Mouse (Mus musculus) E14TG2a.4 (cell line): ENCODE measurements at regions not wholly inside any gene's neighbourhood (a gene's known extent, or its start where the extent isn't known, plus 50 kb on each side); places are given as distances from the start of the nearest gene placed in this dataset.
"Not testable (repeated sequence)": the region's sequence is repeated elsewhere in the genome, so short reads cannot be mapped to it uniquely, and the experiment has no call there.

Experiments used
- H3K27me3 ChIP-seq: 2 replicates; pipeline ENCODE4 v1.6.1; 2014; ENCODE audit warnings: low read length, control low read depth; ENCODE audit not compliant: insufficient read depth
- H3K36me3 ChIP-seq: 2 replicates; pipeline ENCODE4 v1.6.1; 2014; ENCODE audit warnings: low read length, control low read depth; ENCODE audit not compliant: insufficient read depth
- H3K4me1 ChIP-seq: replicated peaks from 2 replicates; pipeline ENCODE4 v1.6.1; 2014; ENCODE audit warnings: low read depth, low read length, control low read depth
- H3K4me3 ChIP-seq: replicated peaks from 2 replicates; pipeline ENCODE4 v1.5.1; 2014; ENCODE audit warnings: mild to moderate bottlenecking, low read length
- H3K9me3 ChIP-seq: 2 replicates; pipeline ENCODE4 v1.6.1; 2014; ENCODE audit warnings: low read length, control low read depth
- CTCF ChIP-seq: conservative IDR thresholded peaks from 2 replicates; pipeline ENCODE4 v1.5.1; 2014; ENCODE audit warnings: low read length
- NANOG ChIP-seq: IDR thresholded peaks from 2 replicates; pipeline ENCODE4 v1.6.1; 2014; ENCODE audit warnings: borderline replicate concordance, low read length, mixed read lengths
- POU5F1 ChIP-seq: IDR thresholded peaks from 2 replicates; pipeline ENCODE4 v1.6.1; 2014; ENCODE audit warnings: low read length, borderline replicate concordance

GRCm38 (mm10) chrX:80639554-80639953 lies 430.9 kb upstream of the Tmem47 start:
- not testable (repeated sequence) for H3K4me1 ChIP-seq, H3K36me3 ChIP-seq, H3K27me3 ChIP-seq, H3K4me3 ChIP-seq
- peaks cover 13% of the 10 kb centered on the region for H3K9me3 ChIP-seq
- TF ChIP-seq NANOG, result peak; percentile 64; the same call in 1 of the 2 replicates

- peaks cover 5% of the 10 kb centered on the region for H3K9me3 ChIP-seq
- no peaks in the 10 kb centered on the region for H3K27me3 ChIP-seq
- TF ChIP-seq NANOG (no peak), CTCF (no peak), POU5F1 (no peak)
- no peak overlapping the region for H3K4me3 ChIP-seq
- H3K4me1 ChIP-seq, result no peaks in the 10 kb centered on the region
- no peaks in the 10 kb centered on the region for H3K36me3 ChIP-seq
Measured at GRCm38 (mm10) chrX:80664605-80665004, 405.9 kb upstream of the Tmem47 start.
